Mouse (Mus musculus) urinary bladder, adult 2 months (tissue): ENCODE measurements around the gene Muc1. TPM values are rescaled to one million over a fixed set of nuclear protein-coding genes. Genes with fewer than 3 reads are reported as not detected.
"Not testable (repeated sequence)": the region's sequence is repeated elsewhere in the genome, so short reads cannot be mapped to it uniquely, and the experiment has no call there.

ENCODE experiments used
- DNase-seq: peaks from one replicate; pipeline ENCODE4 v3.0.0; 2022; ENCODE audit warnings: low spot score
- polyA plus RNA-seq: library from polyadenylated mRNA; depleted of rRNA; stranded (reverse); fragments of >200 nt; gene quantifications from 2 replicates; pipeline ENCODE4 v1.2.3, GENCODE M21; 2012

Gene Muc1
- polyA plus RNA-seq, 1 experiment: 1.2 TPM

GRCm38 (mm10) chr3:89209731-89210130 is 19.1 kb upstream of the Muc1 start:
- DNase-seq: no peak

GRCm38 (mm10) chr3:89210162-89210561 is 18.7 kb upstream of the Muc1 start:
- DNase-seq: no peak

- DNase-seq: no peak
Observed at GRCm38 (mm10) chr3:89210731-89211130, 18.1 kb upstream of the Muc1 start.

GRCm38 (mm10) chr3:89213803-89214530 is 14.9 kb upstream of the Muc1 start:
- DNase-seq: peak; percentile 83

- peak; percentile 22 for DNase-seq
Observed at GRCm38 (mm10) chr3:89214681-89215411, 14.0 kb upstream of the Muc1 start, which contains the start of gene Thbs3. Gene Thbs3 (plus strand): TSS chr3:89215180.

GRCm38 (mm10) chr3:89215853-89216252 is 13.0 kb upstream of the Muc1 start:
- peak; percentile 62 for DNase-seq

- DNase-seq: not testable (repeated sequence)
Observed at GRCm38 (mm10) chr3:89216407-89216806, 12.4 kb upstream of the Muc1 start.

GRCm38 (mm10) chr3:89218271-89218670 is 10.6 kb upstream of the Muc1 start:
- DNase-seq: no peak

GRCm38 (mm10) chr3:89219546-89219945 is 9.3 kb upstream of the Muc1 start:
- no peak for DNase-seq

- DNase-seq: no peak
Observed at GRCm38 (mm10) chr3:89221167-89221566, 7.7 kb upstream of the Muc1 start.

- no peak for DNase-seq
Observed at GRCm38 (mm10) chr3:89224796-89225195, 4.1 kb upstream of the Muc1 start.

GRCm38 (mm10) chr3:89225321-89225815 is 3.5 kb upstream of the Muc1 start:
- DNase-seq: no peak

GRCm38 (mm10) chr3:89225918-89226317 is 2.9 kb upstream of the Muc1 start:
- DNase-seq: no peak

- DNase-seq: no peak
Observed at GRCm38 (mm10) chr3:89226361-89226760, 2.5 kb upstream of the Muc1 start.

- DNase-seq: no peak
Observed at GRCm38 (mm10) chr3:89226900-89227299, 2.0 kb upstream of the Muc1 start, which contains the start of gene Mtx1. Gene Mtx1 (minus strand): TSS chr3:89227088.

GRCm38 (mm10) chr3:89227307-89228179 is 1.3 kb upstream of the Muc1 start:
- no peak for DNase-seq

- peak; percentile 82 for DNase-seq
Observed at GRCm38 (mm10) chr3:89228180-89228549, 692 bp upstream of the Muc1 start.

- no peak for DNase-seq
Observed at GRCm38 (mm10) chr3:89229276-89229675, 419 bp downstream of the Muc1 start.

- DNase-seq: no peak
Observed at GRCm38 (mm10) chr3:89230561-89230960, 1.7 kb downstream of the Muc1 start.

GRCm38 (mm10) chr3:89231345-89231744 is 2.5 kb downstream of the Muc1 start:
- DNase-seq: no peak

- no peak for DNase-seq
Observed at GRCm38 (mm10) chr3:89231772-89232275, 3.0 kb downstream of the Muc1 start.

- no peak for DNase-seq
Observed at GRCm38 (mm10) chr3:89232614-89233013, 3.8 kb downstream of the Muc1 start.
